Mouse (Mus musculus) midbrain, embryonic 10.5 days (tissue): ENCODE measurements around the gene Coro2b. TPM values are rescaled to one million over a fixed set of nuclear protein-coding genes. Genes with fewer than 3 reads are reported as not detected.

Source experiments
- DNase-seq: peaks from one replicate; pipeline ENCODE4 v3.0.0-alpha.2; 2017; ENCODE audit warnings: low spot score
- H3K27ac ChIP-seq: fragments of 300-500 bp; sonication (generic); replicated peaks from 2 replicates; pipeline ENCODE4 v1.5.1; 2016; ENCODE audit warnings: mild to moderate bottlenecking
- H3K27me3 ChIP-seq: fragments of 300-500 bp; sonication (generic); 2 replicates; pipeline ENCODE4 v1.6.1; 2016; ENCODE audit warnings: low read depth, mild to moderate bottlenecking; ENCODE audit not compliant: poor library complexity, severe bottlenecking
- H3K36me3 ChIP-seq: fragments of 300-500 bp; sonication (generic); 2 replicates; pipeline ENCODE4 v1.6.1; 2016; ENCODE audit warnings: mild to moderate bottlenecking, moderate library complexity
- H3K4me1 ChIP-seq: fragments of 300-500 bp; sonication (generic); 2 replicates; pipeline ENCODE4 v1.6.1; 2016
- H3K4me3 ChIP-seq: fragments of 300-500 bp; sonication (generic); 2 replicates; pipeline ENCODE4 v1.5.1; 2016; ENCODE audit warnings: mild to moderate bottlenecking, moderate library complexity
- H3K9me3 ChIP-seq: fragments of 300-500 bp; sonication (generic); replicated peaks from 2 replicates; pipeline ENCODE4 v1.6.1; 2016; ENCODE audit warnings: mild to moderate bottlenecking
- WGBS: fragments of 180-500 bp; shearing (Covaris S2); methylation state at CpG from one replicate; pipeline ENCODE4 v1.1.7; 2016; 5-methylcytosine and 5-hydroxymethylcytosine counted together
- polyA plus RNA-seq: library from polyadenylated mRNA; unstranded; fragments of >200 nt; fragmentation: Nextera tagmentation; extraction: Ambion mirVana; gene quantifications from 2 replicates; pipeline ENCODE4 v1.2.1, GENCODE M21; 2016

Coro2b gene
- 12.8 and 16.2 TPM in 2 replicates for polyA plus RNA-seq

DNA sequence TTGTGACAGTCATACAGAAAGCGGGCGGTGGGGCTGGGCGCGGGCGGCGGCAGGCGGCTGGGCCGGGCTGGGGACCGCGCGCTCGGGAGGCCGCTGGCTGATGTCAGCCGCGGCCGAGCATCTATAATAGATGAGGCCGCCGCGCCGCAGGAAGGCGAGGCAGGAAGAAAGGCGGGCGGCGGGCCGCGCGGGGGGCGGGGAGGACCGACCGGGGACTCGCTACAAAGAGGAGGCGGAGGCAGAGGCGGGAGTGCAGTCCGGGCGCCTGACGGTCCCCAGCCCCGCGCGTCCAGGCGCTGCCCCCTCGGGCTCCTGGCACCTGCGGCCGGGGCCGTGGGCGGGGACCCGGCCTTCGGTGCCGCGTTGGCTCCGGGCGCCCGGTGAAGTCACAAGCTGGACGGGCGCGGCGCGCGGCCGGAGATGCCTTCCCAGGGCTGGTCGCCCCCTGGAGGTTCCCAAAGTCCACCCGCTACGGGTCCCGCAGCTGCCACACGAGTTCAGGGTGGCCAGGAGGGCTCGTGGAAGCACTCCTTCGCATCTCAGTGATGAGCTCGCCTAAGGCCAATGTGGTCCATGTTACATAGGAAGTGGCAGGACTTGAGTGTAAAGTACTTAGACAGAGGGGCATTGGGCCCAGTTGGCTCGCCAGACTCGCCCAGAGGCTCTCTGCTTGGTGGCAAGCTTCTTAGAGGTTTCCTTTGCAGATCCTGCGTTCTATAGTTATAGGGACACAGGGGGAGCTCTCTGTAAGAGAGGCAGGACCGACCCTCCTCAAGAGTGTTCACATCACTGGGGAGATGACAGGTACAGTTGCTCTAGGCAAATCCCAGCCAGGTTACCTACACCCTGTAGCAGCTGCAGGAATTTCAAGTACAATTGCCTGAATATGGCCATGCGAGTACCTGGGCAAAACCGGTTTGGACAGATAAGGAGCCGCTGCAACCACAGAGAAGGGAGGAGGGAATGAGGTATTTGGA lies at the start of gene Coro2b:
Gene Coro2b (minus strand): TSS at position 390 of the 977 bp plus-strand sequence.
- DNase-seq, result peak; percentile 76
- peak within 1 kb of the TSS; percentile 78 for H3K4me3 ChIP-seq
- no peaks in the 10 kb centered on the region for H3K9me3 ChIP-seq
- H3K4me1 ChIP-seq, result peaks cover 73% of the 10 kb centered on the region
- H3K27me3 ChIP-seq, result peaks cover 75% of the 10 kb centered on the region
- peak within 1 kb of the TSS; percentile 95 for H3K27ac ChIP-seq
- no peaks in the 10 kb centered on the region for H3K36me3 ChIP-seq
- 2% methylated on average over 69 of the region's 74 CpGs for WGBS

DNA sequence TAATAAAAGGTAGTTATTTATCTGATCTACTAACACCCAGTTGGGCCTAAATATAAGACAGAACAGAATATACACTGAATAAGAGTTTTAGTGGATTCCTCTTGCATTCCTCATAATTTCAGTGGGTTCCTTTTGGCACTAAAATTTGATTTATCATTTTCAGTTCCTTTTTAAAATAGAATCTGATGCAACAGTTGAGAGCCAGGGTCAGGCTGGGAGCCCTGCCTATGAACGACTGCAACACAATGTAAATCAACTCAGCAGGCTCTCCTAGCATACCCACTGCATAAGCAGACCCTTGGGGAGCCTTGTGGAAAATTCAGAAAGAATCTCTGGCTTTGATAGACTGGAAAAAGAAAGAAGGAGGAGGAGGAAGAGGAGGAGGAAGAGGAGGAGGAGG lies 40.7 kb upstream of the Coro2b start:
- H3K4me1 ChIP-seq, result no peaks in the 10 kb centered on the region
- no peak overlapping the region for H3K27ac ChIP-seq
- DNase-seq, result no peak
- no peaks in the 10 kb centered on the region for H3K27me3 ChIP-seq
- no peak overlapping the region for H3K4me3 ChIP-seq
- 69% methylated on average over 1 of the region's 1 CpGs for WGBS
- H3K9me3 ChIP-seq, result no peaks in the 10 kb centered on the region; the same call in 1 of the 2 replicates
- no peaks in the 10 kb centered on the region for H3K36me3 ChIP-seq

DNA sequence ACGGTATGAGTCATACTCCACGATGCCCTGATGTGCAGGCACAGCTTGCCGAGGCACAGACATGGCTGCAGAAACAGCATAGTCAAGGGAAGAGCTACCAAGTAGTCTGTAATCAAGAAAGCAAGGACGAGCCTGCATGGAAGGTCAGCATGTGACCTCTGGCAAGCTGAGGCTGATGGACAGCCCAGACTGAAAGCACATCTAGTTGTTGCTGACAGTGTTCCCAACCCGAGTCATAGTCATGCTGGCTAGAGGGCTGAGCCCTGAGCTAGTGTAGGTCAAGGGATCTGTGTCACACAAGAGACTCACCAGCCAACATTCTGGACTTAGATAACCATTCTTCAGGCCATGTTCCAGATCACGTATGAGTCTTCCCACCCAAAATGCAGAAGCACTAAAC lies 32.3 kb upstream of the Coro2b start:
- H3K9me3 ChIP-seq, result peaks cover 12% of the 10 kb centered on the region; the same call in 1 of the 2 replicates
- no peaks in the 10 kb centered on the region for H3K36me3 ChIP-seq
- 89% methylated on average over 6 of the region's 6 CpGs for WGBS
- H3K27me3 ChIP-seq, result no peaks in the 10 kb centered on the region
- H3K27ac ChIP-seq, result no peak overlapping the region
- no peak overlapping the region for H3K4me3 ChIP-seq
- DNase-seq, result no peak
- H3K4me1 ChIP-seq, result no peaks in the 10 kb centered on the region

DNA sequence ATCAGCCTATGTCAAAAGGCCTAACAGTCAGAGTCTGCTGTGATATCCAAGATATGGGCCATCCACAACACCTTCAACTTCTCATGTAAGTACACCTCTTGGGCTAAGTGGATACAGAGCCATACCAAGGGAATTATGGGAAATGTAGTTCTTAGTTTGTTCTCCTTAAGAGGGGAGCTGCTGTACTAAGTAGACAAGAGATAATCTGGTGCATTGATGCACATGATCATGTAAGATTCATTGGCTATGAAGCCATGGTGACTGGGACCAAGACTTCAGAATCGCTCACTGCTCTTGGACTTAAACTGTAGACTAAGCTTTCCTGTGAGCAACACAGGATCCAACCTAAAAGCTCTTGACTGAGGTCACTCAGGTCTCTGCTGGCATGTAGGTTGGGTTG lies 31.0 kb upstream of the Coro2b start:
- 97% methylated on average over 1 of the region's 1 CpGs for WGBS
- Histone ChIP-seq H3K36me3 (no peaks in the 10 kb centered on the region), H3K4me1 (no peaks in the 10 kb centered on the region)

DNA sequence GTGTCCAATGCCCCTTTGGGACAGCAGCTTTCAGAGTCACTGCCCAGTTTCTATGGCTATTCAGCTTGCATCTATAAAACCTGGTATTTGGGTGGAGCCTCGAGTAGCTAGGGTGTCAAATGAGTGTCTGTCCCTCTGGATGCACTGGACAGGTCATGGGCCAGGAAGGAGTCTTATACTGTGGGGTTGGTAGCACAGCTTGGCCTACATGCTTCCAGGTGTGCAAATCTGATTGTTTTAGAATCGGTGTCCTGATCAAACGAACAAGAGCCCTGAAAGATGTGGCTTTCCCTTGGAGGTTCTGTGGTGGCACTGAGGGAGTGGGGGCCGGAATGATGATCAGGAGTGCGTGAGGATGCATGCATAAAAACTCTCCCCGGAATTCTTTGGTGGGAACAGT lies 25.4 kb upstream of the Coro2b start:
- Histone ChIP-seq H3K4me3 (no peak overlapping the region), H3K4me1 (0 out of 2 replicates have a peak, but pooled peaks cover 3% of the 10 kb centered on the region), H3K36me3 (no peaks in the 10 kb centered on the region), H3K27me3 (no peaks in the 10 kb centered on the region), H3K9me3 (peaks cover 9% of the 10 kb centered on the region; the same call in 1 of the 2 replicates), H3K27ac (no peak overlapping the region)
- no peak for DNase-seq
- WGBS, result 89% methylated on average over 6 of the region's 6 CpGs

More for the DNA sequence above, 31.0 kb upstream of the Coro2b start:
- no peak overlapping the region for H3K27ac ChIP-seq
- H3K27me3 ChIP-seq, result no peaks in the 10 kb centered on the region
- H3K9me3 ChIP-seq, result peaks cover 12% of the 10 kb centered on the region; the same call in 1 of the 2 replicates
- H3K4me3 ChIP-seq, result no peak overlapping the region
- no peak for DNase-seq

DNA sequence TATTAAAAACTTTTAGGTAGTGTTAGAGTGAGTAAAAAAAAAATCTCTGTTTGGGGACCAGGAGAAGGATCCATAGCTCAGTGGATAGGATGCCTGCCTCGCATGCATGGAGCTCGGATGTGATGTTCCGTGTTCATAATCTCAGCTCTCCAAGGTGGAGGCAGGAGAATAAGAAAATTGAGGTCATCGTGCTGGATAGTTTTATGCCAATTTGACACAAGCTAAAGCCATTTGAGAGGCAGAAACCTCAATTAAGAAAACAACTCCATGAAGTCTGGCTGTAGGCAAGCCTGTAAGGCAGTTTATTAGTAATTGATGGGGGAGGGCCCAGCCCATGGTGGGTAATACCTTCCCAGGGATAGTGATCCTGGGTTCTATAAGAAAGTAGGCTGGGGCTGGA lies 23.6 kb upstream of the Coro2b start:
- no peaks in the 10 kb centered on the region for H3K36me3 ChIP-seq
- WGBS, result 88% methylated on average over 4 of the region's 4 CpGs
- H3K4me1 ChIP-seq, result peaks cover 4% of the 10 kb centered on the region
- no peak overlapping the region for H3K27ac ChIP-seq
- H3K4me3 ChIP-seq, result no peak overlapping the region
- no peaks in the 10 kb centered on the region for H3K27me3 ChIP-seq
- peaks cover 5% of the 10 kb centered on the region; the same call in 1 of the 2 replicates for H3K9me3 ChIP-seq
- no peak for DNase-seq

DNA sequence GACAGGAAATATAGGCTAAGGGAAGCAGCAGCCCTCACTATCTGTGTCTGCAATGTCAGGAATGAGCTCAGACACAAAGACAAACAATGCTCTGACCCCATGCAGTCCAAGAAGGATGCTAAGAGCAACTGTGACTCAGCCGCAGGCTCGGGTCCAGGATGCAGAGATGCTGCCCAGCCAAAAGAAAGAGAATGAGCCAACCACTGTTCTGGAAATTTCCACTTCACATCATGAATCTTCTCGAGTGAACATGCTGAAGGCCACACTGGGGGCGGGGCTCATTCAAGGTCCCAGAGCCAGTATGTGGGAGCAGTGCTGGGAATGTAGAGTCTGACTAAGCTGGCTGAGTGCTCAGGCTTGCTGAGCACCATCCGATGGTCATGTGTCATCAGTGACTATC lies 23.2 kb upstream of the Coro2b start:
- no peak overlapping the region for H3K27ac ChIP-seq
- H3K36me3 ChIP-seq, result no peaks in the 10 kb centered on the region
- DNase-seq, result no peak
- H3K9me3 ChIP-seq, result peaks cover under 1% of the 10 kb centered on the region; the same call in 1 of the 2 replicates
- no peaks in the 10 kb centered on the region for H3K27me3 ChIP-seq
- peaks cover 8% of the 10 kb centered on the region for H3K4me1 ChIP-seq
- WGBS, result 65% methylated on average over 5 of the region's 5 CpGs
- no peak overlapping the region for H3K4me3 ChIP-seq

DNA sequence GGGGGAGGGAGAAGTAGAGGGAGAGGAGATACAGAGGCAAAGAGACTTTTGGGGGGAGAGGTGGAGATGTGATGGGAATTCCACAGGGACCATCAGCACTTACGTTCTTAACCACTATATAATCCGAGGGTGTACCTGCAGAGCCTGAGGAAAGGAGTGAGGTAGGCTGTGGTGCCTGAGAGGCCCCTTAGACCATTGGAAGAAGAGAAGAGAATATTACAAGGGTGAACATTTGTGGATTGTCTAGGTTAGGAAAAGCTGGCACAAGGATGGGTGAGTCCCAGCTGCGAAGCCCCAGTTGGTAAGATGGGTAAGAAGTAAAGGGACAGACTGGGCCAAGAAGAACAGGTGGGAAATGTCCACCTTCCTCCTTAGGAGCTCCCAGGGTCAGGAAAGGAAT lies 22.6 kb upstream of the Coro2b start:
- 89% methylated on average over 3 of the region's 3 CpGs for WGBS
- Histone ChIP-seq H3K27ac (no peak overlapping the region), H3K4me1 (peaks cover 13% of the 10 kb centered on the region), H3K4me3 (no peak overlapping the region), H3K27me3 (no peaks in the 10 kb centered on the region), H3K9me3 (no peaks in the 10 kb centered on the region), H3K36me3 (no peaks in the 10 kb centered on the region)
- no peak for DNase-seq

DNA sequence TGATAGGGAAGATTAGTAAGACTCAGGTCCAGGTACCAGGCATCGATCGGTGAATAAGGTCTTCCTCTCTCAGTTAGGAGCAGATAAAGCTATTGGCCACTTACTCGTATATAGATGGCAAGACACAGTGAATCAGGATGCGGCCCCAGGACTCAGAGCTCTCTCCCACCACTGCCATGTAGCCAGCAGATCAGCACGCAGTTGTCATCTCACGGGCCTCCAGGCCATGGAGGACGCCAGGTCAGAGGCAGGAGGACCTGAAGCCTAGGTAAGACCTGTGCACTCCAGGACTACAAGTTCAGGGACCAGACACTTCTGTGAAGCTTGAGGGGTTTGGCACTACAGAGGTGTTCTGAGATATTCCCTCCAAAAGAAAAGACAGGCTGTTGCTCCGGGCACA lies 21.2 kb upstream of the Coro2b start:
- 94% methylated on average over 8 of the region's 8 CpGs for WGBS
- Histone ChIP-seq H3K9me3 (no peaks in the 10 kb centered on the region), H3K4me1 (peaks cover 23% of the 10 kb centered on the region), H3K36me3 (no peaks in the 10 kb centered on the region), H3K27ac (no peak overlapping the region), H3K27me3 (no peaks in the 10 kb centered on the region), H3K4me3 (no peak overlapping the region)
- DNase-seq, result no peak

DNA sequence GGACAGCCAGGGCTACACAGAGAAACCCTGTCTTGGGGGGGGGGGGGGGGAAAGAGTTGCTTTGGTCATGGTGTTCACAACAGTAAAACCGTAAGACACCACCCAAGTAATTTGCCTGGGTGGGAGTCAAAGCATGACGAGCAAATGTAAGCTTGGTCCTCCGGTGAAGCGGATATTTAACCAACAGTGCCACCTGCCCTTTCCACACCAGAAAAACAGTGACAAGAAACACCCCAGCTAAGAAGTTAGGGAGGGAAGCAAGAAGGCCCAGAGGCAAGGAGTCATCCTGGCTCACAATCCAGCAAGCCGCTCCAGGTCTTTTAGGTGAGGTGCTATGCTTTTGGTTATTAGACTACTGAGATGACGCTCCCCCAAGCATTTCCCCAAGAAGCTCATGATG lies 19.9 kb upstream of the Coro2b start:
- H3K4me3 ChIP-seq, result no peak overlapping the region
- DNase-seq, result no peak
- peaks cover 23% of the 10 kb centered on the region for H3K4me1 ChIP-seq
- no peaks in the 10 kb centered on the region for H3K27me3 ChIP-seq
- 94% methylated on average over 6 of the region's 6 CpGs for WGBS
- no peaks in the 10 kb centered on the region for H3K9me3 ChIP-seq
- H3K27ac ChIP-seq, result no peak overlapping the region
- H3K36me3 ChIP-seq, result no peaks in the 10 kb centered on the region

DNA sequence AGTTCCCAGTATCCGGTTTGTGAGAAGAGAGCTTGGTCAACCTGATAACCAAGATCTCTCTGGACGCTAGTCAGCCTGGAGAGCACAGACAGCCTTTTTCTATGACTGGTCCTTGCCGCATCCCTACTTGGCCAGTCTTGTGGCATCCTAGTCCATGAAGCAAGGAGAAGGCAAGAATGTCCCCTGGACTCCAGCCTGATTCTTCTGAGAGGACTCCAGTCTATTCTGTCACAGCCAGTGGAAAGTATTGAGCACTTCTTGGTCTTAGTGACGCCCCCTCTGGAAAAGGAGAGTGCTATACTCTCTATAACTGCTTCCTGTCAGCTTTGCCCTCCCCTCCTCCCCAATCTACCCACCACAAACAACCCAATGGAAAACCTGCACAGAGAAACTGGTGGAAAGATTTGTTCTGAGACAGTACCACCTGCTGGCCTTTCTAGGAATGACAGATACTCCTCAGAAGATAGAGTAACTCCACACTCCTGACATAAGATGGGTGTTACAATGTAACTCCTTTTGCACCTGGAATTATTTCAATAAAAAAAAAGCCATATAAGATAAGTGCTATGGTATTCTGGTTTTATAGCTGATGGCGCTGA lies 18.5 kb upstream of the Coro2b start:
- peaks cover 26% of the 10 kb centered on the region for H3K4me1 ChIP-seq
- WGBS, result 67% methylated on average over 5 of the region's 5 CpGs
- DNase-seq, result no peak
- peak overlapping the region; percentile 74; the same call in 1 of the 2 replicates for H3K27ac ChIP-seq
- no peaks in the 10 kb centered on the region for H3K36me3 ChIP-seq
- no peak overlapping the region for H3K4me3 ChIP-seq
- H3K9me3 ChIP-seq, result no peaks in the 10 kb centered on the region
- no peaks in the 10 kb centered on the region for H3K27me3 ChIP-seq

DNA sequence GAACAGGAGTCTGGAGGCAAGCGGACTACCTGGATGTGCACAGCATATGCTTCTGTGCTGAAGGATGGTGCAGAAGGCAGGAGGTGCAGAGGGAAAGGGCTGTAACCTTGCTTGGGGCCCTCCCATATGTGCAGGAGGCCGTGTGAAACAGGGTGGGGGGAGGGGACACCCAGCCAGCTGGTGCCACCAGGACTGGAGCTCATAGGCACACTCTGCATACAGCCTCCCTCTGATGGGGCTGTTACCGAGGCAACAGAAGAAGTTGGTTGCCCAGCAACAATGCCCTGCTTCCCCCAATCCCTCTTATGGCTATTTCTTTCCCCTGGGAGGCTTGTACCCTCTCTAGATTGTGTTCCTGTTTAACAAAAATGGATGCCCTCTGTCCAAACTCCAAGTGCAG lies 17.8 kb upstream of the Coro2b start:
- no peak overlapping the region for H3K4me3 ChIP-seq
- no peaks in the 10 kb centered on the region for H3K27me3 ChIP-seq
- peak overlapping the region; percentile 74 for H3K27ac ChIP-seq
- no peaks in the 10 kb centered on the region for H3K36me3 ChIP-seq
- WGBS, result 41% methylated on average over 3 of the region's 3 CpGs
- H3K9me3 ChIP-seq, result no peaks in the 10 kb centered on the region
- peaks cover 23% of the 10 kb centered on the region for H3K4me1 ChIP-seq
- peak; percentile 57 for DNase-seq
